Mouse (Mus musculus) lung, embryonic 14.5 days (tissue): ENCODE data around the gene Pnldc1. TPM values are rescaled to one million over a fixed set of nuclear protein-coding genes. Genes with fewer than 3 reads are reported as not detected.
A peak's percentile ranks its signal among the peaks of the same experiment; 100 is the strongest.

Experiments
- ATAC-seq: fragments of 200-750 bp; cut with Nextera tagmentation; 2 replicates; pipeline ENCODE4 v1.8.0; 2017; ENCODE audit warnings: mild to moderate bottlenecking, moderate TSS enrichment, moderate library complexity; ENCODE audit not compliant: insufficient read depth
- DNase-seq: peaks from one replicate; pipeline ENCODE4 v3.0.0-alpha.2; 2015
- H3K27ac ChIP-seq: fragments of 300-500 bp; sonication (generic); 2 replicates; pipeline ENCODE4 v1.5.1; 2014; ENCODE audit warnings: low read depth, mild to moderate bottlenecking, moderate library complexity
- H3K27me3 ChIP-seq: fragments of 300-500 bp; sonication (generic); 2 replicates; pipeline ENCODE4 v1.6.1; 2014; ENCODE audit warnings: low read length, control low read depth; ENCODE audit not compliant: insufficient read depth
- H3K36me3 ChIP-seq: fragments of 300-500 bp; sonication (generic); 2 replicates; pipeline ENCODE4 v1.6.1; 2014; ENCODE audit warnings: control low read depth; ENCODE audit not compliant: insufficient read depth
- H3K4me1 ChIP-seq: fragments of 300-500 bp; sonication (generic); 2 replicates; pipeline ENCODE4 v1.6.1; 2014; ENCODE audit warnings: antibody characterized with exemption, control low read depth; ENCODE audit not compliant: insufficient read depth
- H3K4me2 ChIP-seq: fragments of 300-500 bp; sonication (generic); 2 replicates; pipeline ENCODE4 v1.6.1; 2014; ENCODE audit warnings: mild to moderate bottlenecking
- H3K4me3 ChIP-seq: fragments of 300-500 bp; sonication (generic); 2 replicates; pipeline ENCODE4 v1.5.1; 2014; ENCODE audit warnings: low read depth, low read length
- H3K9ac ChIP-seq: fragments of 300-500 bp; sonication (generic); 2 replicates; pipeline ENCODE4 v1.6.1; 2014
- H3K9me3 ChIP-seq: fragments of 300-500 bp; sonication (generic); 2 replicates; pipeline ENCODE4 v1.6.1; 2016; ENCODE audit warnings: low read depth, low read length, control low read depth
- CTCF ChIP-seq: IDR thresholded peaks from 2 replicates; pipeline ENCODE4 v1.5.1; 2016; ENCODE audit warnings: antibody characterized with exemption, low read depth
- WGBS: fragments of 180-500 bp; shearing (Covaris S2); extraction: QIAGEN DNeasy Blood & Tissue Kit; methylation state at CpG from one replicate; pipeline ENCODE4 v1.1.7; 2014; 5-methylcytosine and 5-hydroxymethylcytosine counted together
- polyA plus RNA-seq: library from polyadenylated mRNA; unstranded; fragments of >200 nt; fragmentation: Nextera tagmentation; extraction: Ambion mirVana; gene quantifications from 2 replicates; pipeline ENCODE4 v1.2.1, GENCODE M21; 2014

Gene Pnldc1
- polyA plus RNA-seq, 1 experiment from 2014 or later, result 1.4 TPM

DNA sequence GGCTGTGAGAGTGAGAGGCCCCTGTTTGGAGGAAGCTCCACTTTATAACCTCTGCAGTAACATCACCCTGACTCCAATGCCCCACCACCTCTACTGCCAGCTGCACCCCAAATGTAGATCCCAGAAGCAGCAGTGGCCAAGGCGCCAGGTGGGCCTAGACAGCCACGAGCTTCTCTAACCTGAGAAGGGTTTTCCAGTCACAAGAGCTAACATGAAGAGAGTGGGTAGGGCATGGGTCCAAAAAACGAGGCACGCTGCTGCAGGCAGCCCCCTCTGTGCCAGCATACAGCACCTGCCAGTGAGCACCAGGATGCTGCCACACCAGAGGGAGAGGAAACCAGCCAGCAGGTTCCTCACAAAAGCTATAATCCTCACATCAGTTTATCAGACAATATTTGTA, 19.0 kb downstream of the Pnldc1 start:
- ATAC-seq, result no peak
- H3K9me3 ChIP-seq, result no peaks in the 10 kb centered on the region
- H3K27ac ChIP-seq, result no peak overlapping the region
- no peak for TF ChIP-seq CTCF
- H3K36me3 ChIP-seq, result peaks cover 4% of the 10 kb centered on the region; the same call in 1 of the 2 replicates
- DNase-seq, result no peak
- no peak overlapping the region for H3K9ac ChIP-seq
- 86% methylated on average over 4 of the region's 4 CpGs for WGBS
- no peaks in the 10 kb centered on the region for H3K27me3 ChIP-seq
- H3K4me1 ChIP-seq, result no peaks in the 10 kb centered on the region
- H3K4me3 ChIP-seq, result no peak overlapping the region
- H3K4me2 ChIP-seq, result no peak overlapping the region

DNA sequence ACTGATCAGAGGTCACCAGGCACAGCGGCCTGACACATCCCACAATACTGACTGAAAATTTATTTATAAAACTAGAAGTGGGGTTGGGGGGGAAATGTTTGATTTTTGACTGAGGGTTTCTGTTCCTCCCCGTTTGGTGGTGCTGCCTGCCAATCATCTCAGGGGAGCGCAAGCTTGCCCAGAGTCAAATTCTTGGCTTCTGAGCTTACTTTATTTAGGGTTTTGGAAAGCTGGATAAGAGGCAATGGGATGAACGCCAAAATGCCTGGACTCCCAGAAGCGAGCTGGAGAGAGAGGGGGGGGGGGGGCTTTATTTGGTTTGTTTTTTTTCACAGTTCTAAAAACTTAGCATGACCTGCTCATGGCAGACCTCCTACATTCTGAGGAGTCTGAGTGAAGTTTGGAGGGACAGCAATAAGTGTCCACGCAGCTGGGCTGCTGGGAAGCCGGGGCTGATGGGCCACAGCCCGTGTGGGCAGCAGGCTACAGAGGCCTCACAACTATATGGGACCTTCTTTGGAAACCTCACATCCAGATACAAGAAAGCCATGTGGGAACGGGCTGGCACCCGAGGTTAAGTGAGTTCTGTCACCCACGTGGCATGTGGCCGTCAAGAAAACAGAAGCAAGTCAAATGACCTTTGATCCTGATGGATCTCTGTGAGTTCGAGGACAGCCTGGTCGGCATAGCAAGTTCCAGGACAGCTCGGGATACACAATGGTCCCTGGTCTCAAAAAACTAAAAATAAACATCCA, 22.8 kb downstream of the Pnldc1 start:
- Histone ChIP-seq H3K27me3 (no peaks in the 10 kb centered on the region), H3K9ac (no peak overlapping the region), H3K4me1 (no peaks in the 10 kb centered on the region), H3K4me2 (no peak overlapping the region), H3K27ac (0 out of 2 replicates have a peak overlapping the region, but pooled peaks have one; percentile 31), H3K36me3 (peaks cover under 1% of the 10 kb centered on the region; the same call in 1 of the 2 replicates), H3K9me3 (no peaks in the 10 kb centered on the region), H3K4me3 (no peak overlapping the region)
- no peak for TF ChIP-seq CTCF
- DNase-seq (peak; percentile 84), ATAC-seq (peak; percentile 66)
- 50% methylated on average over 15 of the region's 15 CpGs for WGBS

DNA sequence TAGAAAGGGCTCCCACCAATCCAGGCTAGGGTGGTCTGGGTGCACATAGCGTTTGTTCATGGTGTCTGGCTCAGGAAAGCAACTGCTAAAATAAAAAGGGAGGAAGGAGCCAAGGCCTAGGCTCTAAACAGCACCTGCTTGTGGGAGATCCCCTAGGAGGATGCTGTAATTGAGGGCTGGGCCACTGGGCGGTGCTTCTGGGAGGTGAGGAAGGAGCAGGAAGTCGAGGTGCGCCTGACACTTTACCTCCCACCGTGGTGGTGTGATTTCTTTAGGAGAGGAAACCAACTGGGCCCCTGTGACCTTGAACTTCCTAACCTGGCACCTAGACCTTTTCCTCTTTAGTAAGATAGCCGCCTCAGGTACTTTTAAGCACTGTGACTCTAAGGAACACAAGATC, 23.4 kb downstream of the Pnldc1 start:
- H3K4me3 ChIP-seq, result no peak overlapping the region
- WGBS, result 32% methylated on average over 6 of the region's 6 CpGs
- TF ChIP-seq CTCF, result no peak
- no peak overlapping the region for H3K9ac ChIP-seq
- no peaks in the 10 kb centered on the region for H3K27me3 ChIP-seq
- H3K4me1 ChIP-seq, result no peaks in the 10 kb centered on the region
- H3K9me3 ChIP-seq, result no peaks in the 10 kb centered on the region
- DNase-seq (no peak), ATAC-seq (no peak; the same call in 1 of the 2 replicates)
- no peak overlapping the region for H3K4me2 ChIP-seq
- H3K36me3 ChIP-seq, result no peaks in the 10 kb centered on the region; the same call in 1 of the 2 replicates
- no peak overlapping the region for H3K27ac ChIP-seq

DNA sequence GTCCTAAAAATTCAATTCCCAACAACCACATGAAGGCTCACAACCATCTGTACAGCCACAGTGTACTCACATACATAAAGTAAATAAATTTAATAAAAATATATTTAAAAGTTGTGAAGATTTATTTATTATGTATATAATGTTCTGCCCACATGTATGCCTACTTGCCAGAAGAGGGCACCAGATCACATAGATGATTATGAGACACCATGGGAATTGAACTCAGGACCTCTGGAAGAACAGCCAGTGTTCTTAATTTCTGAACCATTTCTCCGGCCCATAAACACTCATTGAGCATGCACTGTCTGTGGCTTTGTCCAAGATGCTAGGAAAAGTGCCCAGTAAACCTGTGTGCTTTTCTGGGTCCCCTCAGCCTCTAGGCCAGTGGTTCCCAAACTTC, 28.8 kb downstream of the Pnldc1 start:
- Histone ChIP-seq H3K4me2 (no peak overlapping the region), H3K36me3 (no peaks in the 10 kb centered on the region), H3K4me1 (no peaks in the 10 kb centered on the region), H3K27me3 (no peaks in the 10 kb centered on the region), H3K9ac (no peak overlapping the region), H3K4me3 (no peak overlapping the region), H3K9me3 (no peaks in the 10 kb centered on the region), H3K27ac (no peak overlapping the region)
- WGBS, result 72% methylated on average over 1 of the region's 1 CpGs
- TF ChIP-seq CTCF, result 0 out of 2 replicates have a peak, but pooled peaks have one; percentile 5
- ATAC-seq, result no peak
- peak; percentile 12 for DNase-seq

DNA sequence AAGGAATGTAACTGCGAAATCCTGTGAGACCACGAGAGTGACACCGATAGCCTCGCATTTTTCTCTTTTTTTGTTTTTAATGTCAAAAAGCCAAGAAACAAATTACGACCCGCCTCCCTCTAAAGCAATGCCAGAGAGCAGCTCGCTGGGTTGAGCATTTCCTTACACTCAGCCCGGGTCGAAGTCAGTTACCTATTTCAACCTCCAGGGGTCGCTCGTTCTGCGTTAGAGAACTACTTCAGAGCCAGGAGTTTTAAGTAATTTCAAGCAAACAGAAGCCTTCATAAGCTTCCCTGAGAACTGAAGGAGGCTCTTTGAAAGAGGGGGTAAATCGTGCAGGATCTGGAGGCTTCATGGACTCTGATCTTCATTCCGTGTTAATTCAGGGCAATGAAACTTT, 29.9 kb downstream of the Pnldc1 start:
- ATAC-seq (peak; percentile 86), DNase-seq (peak; percentile 98)
- H3K36me3 ChIP-seq, result no peaks in the 10 kb centered on the region
- H3K27ac ChIP-seq, result no peak overlapping the region
- no peaks in the 10 kb centered on the region for H3K9me3 ChIP-seq
- WGBS, result 2% methylated on average over 14 of the region's 14 CpGs
- H3K27me3 ChIP-seq, result no peaks in the 10 kb centered on the region
- TF ChIP-seq CTCF, result peak; percentile 86
- H3K4me1 ChIP-seq, result no peaks in the 10 kb centered on the region
- H3K4me3 ChIP-seq, result peak overlapping the region; percentile 8; the same call in 1 of the 2 replicates
- H3K4me2 ChIP-seq, result peak overlapping the region; percentile 56
- 0 out of 2 replicates have a peak overlapping the region, but pooled peaks have one; percentile 20 for H3K9ac ChIP-seq

DNA sequence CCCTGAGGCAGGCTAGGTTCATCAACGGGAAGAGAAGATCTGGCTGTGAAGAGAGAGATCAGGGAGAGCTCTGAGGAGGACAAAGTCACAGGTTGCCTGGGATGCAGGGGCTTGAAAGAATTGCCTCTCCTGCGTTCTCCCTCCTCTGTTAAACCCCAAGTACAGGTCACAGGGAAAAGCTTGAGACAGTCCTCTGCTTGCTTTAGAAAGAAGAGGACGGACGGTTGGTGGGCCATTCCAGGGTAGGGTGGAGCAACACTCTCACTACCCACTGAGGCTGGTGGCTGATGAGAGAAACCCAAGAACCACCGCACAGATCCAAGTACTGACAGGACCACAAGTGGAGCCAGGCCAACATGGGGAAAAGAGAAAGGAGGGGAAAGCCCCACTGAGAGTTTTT, 34.3 kb downstream of the Pnldc1 start, which contains the start of gene Mrgprh:
Gene Mrgprh, plus strand, starts transcription at position 301 of the 400 bp plus-strand sequence.
- Histone ChIP-seq H3K9ac (no peak within 1 kb of the TSS), H3K9me3 (no peaks in the 10 kb centered on the region), H3K36me3 (no peaks in the 10 kb centered on the region), H3K27me3 (no peaks in the 10 kb centered on the region), H3K4me3 (no peak within 1 kb of the TSS), H3K4me1 (no peaks in the 10 kb centered on the region), H3K4me2 (no peak within 1 kb of the TSS), H3K27ac (no peak within 1 kb of the TSS)
- 75% methylated on average over 5 of the region's 5 CpGs for WGBS
- TF ChIP-seq CTCF, result no peak
- DNase-seq (no peak), ATAC-seq (no peak)

DNA sequence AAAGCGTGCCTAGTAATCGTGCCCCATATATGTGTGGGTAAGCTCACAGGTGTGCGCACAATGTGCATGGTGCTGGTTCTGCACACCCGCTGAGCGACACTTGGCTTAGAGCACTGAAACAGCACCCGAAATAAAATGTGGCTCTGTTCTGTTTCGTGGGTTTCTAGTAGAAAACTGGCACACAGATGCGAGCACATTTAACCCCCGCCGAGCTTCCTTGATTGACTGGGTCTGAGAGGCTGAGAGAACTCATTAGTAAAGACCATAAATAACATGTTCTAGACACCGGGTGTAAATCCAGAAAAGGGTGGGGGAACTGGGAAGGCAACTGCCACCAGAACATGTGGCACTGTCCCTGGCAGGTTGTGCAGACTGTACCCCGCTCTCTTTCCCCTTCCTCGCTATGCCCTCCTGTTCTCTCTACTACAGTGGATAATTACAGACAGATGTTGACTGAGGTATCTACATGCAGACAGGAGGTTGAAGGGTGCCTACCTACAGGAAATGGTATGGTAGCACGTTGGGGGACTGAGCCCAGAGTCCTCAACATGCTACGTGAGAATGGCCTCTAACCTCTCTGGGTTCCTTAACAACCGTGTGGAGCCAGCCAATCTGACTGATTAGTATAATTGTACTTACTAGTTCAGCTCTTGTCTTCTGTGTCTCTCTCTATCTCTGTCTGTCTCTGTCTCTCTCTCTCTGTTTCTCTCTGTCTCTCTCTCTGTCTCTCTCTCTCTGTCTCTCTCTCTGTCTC, 37.6 kb downstream of the Pnldc1 start:
- Histone ChIP-seq H3K9me3 (no peaks in the 10 kb centered on the region), H3K9ac (no peak overlapping the region), H3K4me2 (no peak overlapping the region), H3K27me3 (no peaks in the 10 kb centered on the region), H3K4me3 (no peak overlapping the region), H3K36me3 (no peaks in the 10 kb centered on the region), H3K27ac (no peak overlapping the region), H3K4me1 (no peaks in the 10 kb centered on the region)
- DNase-seq, result no peak
- 67% methylated on average over 16 of the region's 16 CpGs for WGBS
- TF ChIP-seq CTCF, result no peak
- no peak for ATAC-seq
